Mouse (Mus musculus): ENCODE results near the gene Chad.

Gene Chad

DNA sequence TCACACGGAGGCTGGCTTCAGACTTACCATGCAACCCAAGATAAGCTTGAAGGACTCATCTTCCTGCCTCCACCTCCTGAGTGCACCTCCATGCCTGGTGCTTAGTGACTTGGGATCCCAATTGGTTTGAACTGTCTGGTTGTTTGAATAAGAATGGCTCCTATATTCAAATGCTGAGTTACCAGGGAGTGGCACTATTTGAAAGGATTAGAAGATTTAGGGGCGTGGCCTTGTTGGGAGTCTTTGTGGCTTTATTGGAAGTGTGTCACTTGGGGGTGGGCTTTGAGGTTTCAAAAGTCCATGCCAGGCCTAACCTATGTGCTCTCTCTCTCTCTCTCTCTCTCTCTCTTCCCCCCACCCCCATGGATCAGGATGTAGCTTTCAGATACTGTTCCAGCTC is 52.8 kb downstream of the Chad start:
- DNase-seq (ENCODE audit: low read depth, low spot score): peak; percentile 70

Measured in R1 (cell line).